Mouse (Mus musculus): Measurements from ENCODE around the gene Traf3.

- TF ChIP-seq CTCF (IDR thresholded peaks at IDR 0.05; ENCODE audit: low read depth, low read length) (no peak), POLR2A (IDR thresholded peaks at IDR 0.05; ENCODE audit: extremely low read depth, insufficient read depth, low read length) (no peak)
These were observed 105.8 kb downstream of the Traf3 start for GRCm38 (mm10) chr12:111271966-111272365.
